Mouse (Mus musculus) inflammation-experienced regulatory T-cells, adult 6 months (primary cell): ENCODE measurements around the gene Gda. TPM values are rescaled to one million over a fixed set of nuclear protein-coding genes. Genes with fewer than 3 reads are reported as not detected.
A peak's percentile ranks its signal among the peaks of the same experiment; 100 is the strongest.

Experiments used
- ATAC-seq: one replicate; pipeline ENCODE4 v1.8.0; 2017
- polyA plus RNA-seq, 3 experiments: library from polyadenylated mRNA; unstranded; fragments of 100-300 nt; shearing (Covaris generic); gene quantifications; one replicate each; pipeline ENCODE4 v1.2.1; 2017

The Gda gene
- under 1 TPM; 0.13 to 0.41 (median 0.24) TPM for polyA plus RNA-seq

DNA sequence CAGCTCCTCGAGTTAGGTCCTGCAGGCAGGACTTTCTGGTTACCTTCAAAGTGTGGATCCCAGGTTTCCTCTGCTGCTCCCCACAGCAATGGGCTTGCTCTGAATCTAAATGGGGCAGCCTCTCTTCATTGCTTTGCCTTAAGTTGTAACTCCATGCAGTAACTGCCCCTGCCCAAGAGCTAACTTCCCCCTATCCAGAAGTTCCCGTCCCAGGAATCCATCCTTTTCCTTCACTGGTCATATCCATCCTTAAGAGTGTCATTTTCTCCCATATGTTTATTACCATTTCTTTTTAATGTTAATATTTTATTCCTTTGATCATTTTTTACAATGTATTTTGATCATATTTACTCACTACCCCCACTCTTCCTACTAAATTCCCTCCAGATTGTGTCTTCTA is at the start of gene Gda:
TSS of gene Gda (minus strand) at position 101 of the 400 bp plus-strand sequence.
- ATAC-seq: no peak

DNA sequence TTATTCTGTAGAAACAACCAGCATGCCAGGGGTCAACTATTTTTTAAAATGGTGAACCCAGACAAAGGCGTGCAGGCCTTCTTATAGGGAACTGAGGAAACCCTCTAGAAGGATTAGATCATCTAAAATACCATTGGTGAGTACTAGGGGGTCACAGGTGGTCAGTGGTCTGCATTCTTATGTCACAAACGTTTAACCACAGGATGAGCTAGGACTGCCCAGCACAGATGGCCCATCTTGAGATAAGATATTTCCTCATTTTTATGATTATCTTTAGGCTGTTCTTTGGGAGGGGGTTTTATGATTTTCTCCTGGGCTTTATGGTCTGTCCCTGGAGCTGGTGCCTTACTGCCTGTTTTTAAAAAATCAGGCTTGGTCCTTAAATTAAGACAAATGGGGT is 47.0 kb upstream of the Gda start:
- ATAC-seq: no peak

DNA sequence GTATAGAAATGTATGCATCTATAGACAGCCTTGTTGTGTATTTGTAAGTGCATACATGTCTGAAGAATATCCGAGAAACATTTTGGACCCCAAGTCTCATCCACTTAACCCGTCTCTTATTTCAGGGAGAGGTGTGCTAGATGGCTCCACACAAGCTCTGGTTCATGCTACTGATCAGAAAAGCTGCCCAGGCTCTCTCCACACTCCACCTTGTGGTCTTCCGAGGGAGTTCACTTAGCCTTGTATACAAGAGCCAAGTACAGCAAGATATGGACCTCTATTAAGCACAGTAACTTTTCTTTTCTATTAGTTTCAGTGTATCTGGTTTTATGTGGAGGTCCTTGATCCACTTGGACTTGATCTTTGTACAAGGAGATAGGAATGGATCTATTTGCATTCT is 36.9 kb upstream of the Gda start:
- ATAC-seq: peak; percentile 57

DNA sequence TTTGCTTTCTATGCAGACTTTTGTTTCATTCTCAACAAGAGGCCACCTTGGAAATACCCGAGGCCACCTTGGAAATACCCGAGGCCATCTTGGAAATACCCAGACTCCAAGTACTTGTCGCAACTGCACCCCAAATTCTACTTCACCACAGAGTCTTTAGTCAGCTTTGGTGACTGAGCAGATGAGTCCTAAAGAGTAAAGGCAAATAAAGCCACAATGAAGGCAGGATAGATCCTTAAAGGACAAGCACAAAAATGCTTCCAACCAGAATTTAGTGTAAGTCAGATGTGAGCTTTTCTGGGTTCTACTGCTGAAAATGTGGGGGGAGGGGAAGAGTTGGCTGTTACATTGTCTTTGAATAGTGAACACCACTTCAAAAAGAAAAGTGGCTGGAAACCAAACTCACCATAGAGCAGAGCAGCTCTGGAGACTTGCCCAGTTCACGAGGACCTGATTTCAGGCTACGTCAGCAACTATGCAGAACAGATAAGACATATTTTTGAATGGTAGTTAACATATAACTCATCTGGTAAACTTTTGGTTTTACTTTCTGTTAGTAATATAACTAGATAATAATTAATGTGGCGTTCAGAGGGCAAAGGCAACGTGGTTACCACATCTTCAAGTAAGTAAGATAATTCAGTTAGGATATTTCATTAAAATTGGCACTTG is 34.5 kb upstream of the Gda start:
- ATAC-seq: peak; percentile 69

DNA sequence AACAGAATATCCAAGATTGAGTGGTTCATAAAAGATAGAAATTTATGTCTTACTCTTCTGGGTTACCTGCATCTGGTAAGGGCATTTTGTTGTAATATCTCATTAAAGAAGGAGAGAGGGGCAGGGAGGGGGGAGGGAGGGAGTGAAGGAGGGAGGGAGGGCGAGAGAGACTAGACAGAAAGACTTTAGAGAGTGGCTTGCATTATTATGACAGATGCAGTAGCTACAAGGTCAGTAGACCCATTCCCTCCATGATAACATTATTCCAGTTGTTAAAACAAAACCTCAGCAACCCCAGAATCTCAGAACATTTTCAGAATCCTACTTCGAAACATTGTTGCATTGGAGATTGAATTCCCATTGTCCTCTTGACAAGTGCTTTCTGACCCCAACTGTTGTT is 33.9 kb upstream of the Gda start:
- ATAC-seq: no peak

DNA sequence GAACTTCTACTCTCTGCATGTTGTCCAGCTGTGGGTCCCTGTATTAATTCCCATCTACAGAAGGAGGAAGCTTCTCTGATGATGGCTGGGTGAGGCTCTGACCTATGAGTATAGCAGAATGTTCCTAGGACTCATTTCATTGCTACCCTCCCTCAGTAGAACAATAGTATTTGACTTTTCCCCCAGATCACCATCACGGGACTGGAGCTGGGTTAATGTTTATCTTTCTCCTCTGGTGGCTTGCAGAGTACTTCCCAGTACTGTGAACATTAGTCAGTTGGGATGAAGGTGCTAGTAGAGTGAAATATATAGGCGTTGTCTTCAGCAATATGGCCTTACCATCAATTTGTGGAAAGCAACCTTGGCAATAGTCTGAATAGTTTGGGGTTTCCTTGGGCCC is 31.5 kb upstream of the Gda start:
- no peak for ATAC-seq

DNA sequence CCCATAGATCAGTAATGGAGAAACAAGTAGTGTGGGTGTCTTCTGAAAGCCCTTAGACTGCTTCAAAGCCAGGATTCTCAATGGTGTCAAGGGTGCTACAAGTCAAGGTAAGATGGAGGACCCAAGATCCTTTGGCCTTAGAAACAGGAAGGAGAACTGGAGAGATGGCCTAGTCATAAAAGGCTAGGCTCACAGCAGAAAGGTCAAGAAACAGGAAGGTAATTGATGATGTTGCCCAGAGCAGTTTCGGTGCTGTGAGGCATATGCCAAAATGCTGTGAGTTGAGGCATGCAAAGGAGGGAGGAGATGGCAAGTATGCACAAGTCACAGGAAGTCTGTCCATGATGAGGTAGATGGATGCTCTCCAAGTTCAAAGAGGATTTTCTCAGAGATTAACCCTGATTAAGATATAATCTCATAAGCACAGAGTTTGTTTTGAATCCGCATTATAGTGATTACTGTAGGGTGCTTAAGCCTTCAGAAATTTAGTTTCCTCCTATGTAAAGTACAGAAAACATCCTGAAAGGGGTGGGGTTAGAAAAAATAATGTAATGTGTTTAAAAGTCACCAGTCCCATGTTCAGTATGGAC is 26.2 kb upstream of the Gda start:
- ATAC-seq: no peak

DNA sequence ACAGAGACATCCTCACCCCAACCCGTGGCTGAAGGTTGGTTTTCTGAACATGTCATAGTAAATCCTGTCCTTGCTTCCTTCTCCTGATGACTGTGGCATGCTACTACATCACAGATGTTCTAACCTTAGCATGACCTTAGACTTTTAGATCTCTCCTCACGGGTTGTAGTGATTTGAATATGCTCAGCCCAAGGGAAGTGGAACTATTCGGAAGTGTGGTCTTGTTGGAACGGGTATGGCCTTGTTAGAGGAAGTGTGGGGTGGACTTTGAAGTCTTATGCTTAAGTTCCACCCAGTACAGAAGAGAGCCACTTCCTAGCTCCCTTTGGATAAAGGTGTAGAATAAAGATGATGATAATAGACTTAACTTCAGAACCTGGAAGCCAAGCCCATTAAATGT is 22.6 kb upstream of the Gda start:
- ATAC-seq: no peak

DNA sequence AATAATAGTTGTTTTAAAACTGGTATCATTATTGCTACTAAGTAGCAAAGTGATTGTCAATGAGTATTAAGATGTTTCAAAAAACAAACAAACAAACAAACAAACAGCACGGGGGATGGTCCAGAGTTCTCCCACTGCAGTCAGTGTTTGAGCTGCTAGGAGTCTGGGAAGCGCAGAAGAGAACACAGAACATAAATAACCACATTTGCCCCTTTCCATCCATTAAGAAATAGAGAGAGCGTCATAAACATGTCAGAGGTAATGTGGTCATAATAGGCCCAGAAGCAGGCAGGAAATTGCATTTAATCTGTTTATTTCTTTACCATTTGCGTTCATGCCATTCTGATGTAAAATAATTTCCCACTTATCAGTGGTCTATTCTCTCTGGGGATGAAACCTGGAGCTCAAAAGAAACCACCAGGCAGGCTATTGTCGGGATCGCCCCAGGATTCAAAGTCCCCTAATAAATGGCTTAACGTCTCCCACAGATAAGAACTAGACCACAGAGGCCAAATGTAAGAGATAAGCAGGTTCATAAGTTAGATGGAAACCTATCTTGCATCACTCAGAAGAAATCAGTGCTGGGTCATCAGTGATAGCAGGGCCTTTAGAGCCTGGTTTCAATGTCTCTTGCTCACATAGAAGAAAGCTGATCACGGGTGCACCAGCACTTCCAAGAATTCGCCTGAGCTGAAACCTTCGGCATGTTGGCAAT is 20.7 kb upstream of the Gda start:
- ATAC-seq: no peak

DNA sequence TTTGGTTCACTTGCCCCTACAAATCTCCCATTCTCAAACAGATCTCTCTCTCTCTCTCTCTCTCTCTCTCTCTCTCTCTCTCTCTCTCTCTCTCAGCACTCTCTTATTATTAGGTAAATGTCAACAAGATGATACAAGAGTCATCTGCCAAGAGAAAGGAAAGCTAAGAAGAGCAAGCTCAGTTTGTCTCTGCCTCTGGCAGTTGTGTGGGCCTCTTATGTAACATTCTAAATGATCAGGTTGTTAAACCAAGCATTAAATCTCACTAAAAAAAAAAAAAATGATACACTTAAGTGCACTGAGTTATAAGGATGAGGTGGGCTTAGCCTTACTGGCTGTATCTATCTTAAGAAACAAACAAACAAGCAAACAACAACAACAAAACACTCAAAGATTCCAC is 18.1 kb upstream of the Gda start:
- ATAC-seq: no peak

DNA sequence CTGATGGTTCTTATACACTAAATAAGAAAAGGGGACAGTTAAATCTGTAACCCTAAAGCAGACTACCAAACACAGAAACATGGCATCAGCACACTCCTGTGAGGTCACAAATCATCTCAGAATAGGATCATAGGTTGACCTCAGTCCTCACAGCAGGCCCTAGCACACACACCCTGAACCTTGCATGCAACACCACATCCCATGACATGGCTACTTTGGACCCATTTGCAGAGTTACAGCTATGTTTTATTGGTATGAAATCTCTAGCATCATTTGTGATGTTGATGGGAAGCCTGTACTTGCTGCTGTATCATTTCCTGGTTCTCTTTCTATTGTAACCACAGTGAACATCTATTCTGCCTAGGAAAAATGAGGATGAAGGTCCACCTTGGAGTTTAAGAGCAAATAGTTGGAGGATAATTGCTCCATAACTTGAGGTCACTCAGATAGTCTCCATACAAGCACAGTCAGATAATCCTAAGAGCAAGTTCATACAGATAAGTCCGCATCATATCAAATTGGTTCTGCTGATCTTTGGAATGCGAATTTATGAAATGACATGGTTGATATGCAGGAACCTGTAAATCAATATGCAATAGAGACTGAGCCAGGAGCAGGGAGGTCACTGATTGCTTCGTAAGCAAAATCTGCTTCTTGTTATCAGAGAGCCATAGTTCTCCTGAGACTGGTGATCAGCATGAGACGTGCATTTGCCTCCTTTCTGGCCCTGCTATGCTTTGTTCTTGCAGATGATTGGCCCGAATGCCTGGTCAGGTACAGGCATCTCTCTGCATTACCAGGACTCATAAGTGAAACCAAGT is 14.1 kb upstream of the Gda start:
- ATAC-seq: no peak

DNA sequence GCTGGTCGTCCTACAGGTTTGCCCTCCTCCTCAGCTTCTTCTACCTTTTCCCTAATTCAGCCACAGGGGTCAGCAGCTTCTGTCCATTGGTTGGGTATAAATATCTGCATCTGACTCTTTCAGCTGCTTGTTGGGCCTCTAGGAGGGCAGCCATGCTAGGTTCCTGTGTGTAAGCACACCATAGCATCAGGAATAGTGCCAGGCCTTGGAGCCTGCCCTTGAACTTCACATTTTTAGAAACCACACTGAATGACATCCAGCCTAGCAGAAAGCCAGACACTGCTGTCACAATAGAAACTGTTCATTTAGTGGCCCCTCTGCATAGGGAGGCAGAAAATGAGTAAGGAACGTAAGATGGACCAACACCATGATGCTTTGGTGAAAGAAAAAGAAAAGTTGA is 8.9 kb upstream of the Gda start:
- ATAC-seq: no peak

DNA sequence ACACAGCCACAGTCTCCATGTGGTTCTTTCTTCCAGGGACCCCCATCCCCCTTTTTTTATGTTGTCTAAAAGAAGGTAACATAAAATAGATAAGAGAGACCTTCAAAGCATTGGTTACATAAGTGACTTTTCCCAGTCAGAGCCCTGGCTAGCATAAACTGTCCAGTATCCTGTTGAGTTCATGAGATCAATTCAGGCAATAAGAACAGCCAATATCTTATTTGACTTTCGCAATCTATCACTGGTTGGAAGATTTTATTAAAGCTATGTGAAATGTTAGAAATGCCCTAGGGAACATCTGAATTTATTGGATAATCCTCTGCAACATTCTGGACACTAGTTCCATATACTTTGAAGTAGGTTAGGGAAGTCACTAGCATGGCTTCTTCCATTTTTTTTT is 7.8 kb upstream of the Gda start:
- no peak for ATAC-seq

DNA sequence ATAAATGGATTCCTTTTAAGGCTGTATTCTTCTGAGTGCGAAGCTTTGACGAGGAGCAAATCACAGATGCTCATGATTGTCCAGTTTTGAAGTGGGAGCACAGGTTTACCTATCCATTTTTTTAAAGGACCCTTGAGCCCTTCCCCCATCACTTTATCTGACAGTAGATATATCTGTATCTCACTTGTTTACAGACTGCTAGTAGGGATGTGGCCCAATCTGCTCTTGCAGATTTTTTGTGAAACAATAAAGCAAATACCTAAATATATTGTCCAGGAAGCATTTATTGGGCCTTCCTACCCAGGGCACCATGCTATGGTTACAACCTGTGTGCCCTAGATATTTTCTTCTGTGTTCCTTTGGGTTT is 6.8 kb upstream of the Gda start:
- no peak for ATAC-seq

DNA sequence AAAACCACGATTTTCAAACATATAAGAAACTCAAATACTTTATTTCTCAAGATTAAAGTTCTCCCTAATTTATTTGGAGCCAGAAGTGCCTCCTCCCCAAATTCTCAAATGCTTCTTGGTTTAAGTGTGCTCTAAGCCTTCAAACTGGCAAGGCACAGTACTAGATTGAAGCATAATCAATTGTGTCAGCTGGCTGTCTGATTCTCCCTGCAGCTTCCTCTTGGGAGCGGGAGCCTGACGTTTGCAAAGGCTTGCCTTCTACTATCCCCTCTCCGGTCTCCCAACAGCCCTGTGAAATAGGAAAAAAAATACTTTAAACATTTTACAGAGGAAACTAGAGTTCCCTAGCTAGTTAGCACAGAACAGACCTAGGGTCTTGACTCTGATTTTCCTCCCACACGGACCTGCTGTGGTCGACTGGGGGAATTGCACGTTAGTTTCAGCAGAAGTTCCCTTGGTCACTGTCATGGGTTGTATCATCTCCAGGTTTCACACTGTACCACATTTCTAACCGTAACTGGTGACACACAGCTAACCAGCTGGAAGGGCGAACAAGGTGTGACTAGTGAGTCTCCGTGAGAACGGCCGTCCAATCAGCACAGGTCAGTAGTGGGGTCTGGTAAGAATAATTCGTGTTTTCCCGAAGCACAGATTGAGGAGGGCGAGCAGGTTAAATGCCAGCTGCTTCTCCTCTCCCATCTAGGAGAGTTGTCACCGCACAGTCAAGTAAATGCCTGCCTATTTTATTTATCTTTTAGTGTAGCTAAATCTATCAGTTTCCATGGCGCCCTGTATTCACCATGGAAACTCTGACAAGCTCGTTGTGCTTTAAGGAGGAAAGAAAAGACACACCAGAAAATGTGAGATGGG is 6.2 kb upstream of the Gda start:
- ATAC-seq: no peak

DNA sequence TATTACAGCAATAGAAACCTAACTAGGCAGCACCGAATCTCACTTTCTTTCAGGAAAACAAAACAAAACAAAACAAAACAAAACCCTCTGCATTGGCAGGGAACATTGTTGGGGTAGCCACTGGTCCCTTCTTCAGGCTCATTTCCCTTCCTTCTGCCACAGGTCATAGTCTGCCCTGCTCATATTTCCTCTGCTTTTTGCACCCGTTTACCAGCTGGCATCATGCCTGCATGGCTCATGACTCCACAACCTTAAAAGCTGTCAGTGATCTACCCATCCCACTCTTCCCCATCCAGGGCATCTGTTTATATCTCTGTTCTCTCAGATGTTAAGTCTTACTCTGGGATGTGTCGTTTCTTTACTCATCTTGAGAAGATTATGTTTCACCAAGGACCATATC is 5.3 kb upstream of the Gda start:
- no peak for ATAC-seq

DNA sequence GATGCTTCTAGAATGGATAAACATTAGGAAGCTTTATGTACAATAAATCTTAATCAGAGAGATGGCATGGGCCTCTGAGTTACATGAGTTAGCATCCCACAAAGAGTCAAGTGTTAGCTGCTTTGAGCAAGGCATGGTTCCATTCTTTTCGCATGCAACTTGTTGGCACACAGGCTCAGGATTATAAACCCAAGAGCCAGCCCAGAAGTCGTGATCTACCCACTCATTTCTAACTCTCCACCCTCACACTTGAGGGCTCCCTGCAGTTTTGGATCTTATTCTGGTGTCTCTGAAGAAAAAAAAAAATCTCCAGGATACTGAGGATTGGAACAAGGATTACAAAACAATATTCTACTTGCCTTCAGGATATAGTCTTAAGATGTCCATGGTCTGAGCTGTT is 4.5 kb upstream of the Gda start:
- ATAC-seq: no peak

DNA sequence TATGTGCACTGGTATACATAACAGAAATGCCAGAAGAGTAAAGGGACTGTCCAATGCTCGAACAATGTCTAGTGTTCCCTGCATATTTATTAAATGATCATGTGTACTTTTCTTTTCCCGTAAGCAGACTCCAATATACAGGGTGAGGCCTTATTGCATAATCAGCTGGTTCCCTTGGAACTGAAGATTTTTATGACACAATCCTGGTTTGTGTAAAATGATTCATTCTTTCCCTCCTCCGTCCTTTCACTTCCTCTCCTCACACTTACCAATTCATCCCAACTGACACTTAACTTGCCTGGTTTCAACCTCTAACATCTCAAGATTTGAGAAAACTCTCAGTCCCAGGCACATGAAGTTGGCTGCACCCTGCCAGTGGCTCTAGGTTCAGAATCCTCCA is 3.5 kb upstream of the Gda start:
- no peak for ATAC-seq

DNA sequence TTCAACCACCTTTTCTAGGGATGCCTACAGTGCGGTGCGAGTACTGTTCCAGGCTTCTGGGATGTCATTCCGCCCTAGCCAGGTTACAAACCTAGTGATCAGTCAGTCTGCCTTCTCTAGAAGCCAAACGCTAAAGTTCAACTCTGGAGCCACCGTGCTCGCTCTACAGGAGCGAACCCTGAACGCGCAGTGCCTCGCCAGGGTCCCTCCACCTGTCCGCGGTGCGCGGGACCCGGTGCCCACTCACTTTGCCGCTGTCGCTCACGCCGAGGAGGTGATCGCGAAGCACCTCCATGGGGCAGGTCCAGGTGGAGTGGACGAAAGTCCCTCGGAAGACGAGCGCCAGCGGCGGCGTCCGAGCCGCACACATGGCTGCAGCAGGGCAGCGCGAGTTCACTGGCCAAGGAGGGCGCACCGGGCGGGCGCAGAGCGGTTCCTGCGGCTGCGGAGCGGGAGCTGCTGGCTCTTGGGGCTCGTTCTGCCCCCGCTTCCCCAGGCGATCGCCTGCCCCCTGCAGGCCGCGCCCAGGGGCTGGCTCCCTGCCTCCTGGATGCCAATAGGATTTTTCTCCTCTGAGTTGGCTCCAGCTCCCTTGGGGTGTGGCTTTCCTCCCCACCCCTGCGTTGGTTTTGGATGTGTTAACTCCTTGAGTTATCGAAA is 994 bp downstream of the Gda start:
- no peak for ATAC-seq

DNA sequence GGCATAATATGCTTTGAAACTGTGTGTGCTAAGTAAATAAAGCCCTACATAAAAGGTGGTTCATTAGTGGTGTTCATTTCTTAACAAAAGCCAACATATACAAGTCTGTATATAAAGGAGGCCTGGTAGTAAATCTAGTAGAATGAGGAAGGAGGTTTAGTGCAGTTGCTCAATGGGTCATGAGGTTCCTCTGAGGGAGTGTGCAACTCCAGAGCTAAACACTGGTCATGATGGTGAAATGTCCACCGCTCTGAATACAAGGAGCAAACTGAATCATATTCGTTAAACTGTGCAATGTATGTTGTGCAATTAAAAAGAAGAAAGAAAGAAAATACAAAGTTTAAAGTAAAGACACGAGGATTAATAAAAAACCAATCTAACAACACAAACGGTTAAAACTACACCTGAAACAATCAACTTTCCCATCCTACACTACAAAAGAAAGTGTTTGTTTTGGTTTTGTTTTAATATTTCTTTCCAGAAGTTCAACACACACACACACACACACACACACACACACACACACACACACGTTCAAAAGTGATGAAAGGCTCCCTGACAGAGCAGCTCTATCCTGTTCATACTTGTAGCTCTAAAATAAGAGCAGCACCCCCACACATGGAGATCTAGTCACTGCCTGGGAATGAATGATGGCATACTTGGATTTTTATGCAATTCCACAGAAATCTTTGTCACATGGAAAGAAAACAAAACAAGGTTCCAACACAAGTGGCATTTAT is 11.9 kb downstream of the Gda start:
- no peak for ATAC-seq

DNA sequence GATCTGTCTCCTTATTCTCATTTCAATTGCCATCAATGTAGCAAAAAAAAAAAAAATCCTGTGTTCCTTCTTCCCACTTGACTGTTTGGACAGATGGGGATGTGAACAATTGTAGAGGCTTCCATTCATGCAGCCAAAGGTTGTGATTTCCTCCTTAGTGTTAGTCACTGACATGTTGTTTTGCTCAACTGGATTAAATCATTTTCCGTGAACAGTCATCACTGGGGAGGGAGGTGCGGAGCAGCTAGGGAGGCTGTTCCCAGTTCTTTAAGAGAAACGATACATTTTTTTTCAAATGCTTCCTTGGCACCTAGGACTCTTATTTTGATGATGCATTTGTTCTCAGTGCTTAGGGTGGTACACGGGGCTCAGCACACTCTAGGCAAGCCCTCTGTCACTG is 15.8 kb downstream of the Gda start:
- no peak for ATAC-seq
